Mouse (Mus musculus) adipocyte (in vitro differentiated cells): ENCODE measurements around the gene Tmem88b.
A peak's percentile ranks its signal among the peaks of the same experiment; 100 is the strongest.

Experiments used
- DNase-seq: peaks from one replicate; pipeline ENCODE4 v3.0.0-alpha.2; 2016; ENCODE audit warnings: low spot score

Gene Tmem88b

DNA sequence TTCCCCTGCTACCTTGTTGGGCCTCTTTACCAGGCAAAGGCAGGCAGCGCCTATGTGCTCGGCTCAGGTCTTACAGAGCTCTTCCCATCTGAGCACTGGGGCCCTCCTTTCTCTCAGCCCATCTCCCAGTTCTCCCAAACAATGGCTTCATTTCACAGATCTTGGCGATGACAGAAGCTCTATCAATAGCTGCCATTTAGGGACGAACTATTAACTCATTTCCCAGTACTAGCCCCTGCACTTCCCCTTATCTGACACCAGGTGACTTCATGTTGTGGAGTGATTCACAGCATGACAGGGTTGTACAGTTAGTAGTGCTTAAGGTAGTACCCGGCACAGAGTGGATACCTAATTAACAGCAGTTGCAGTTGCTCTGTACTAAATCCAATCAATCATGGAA lies at the start of gene Tmem88b:
Gene Tmem88b (minus strand): TSS at position 56 of the 400 bp plus-strand sequence.
- no peak for DNase-seq

- DNase-seq: peak; percentile 93
These were observed 48.2 kb upstream of the Tmem88b start for GRCm38 (mm10) chr4:155833836-155834235.

GRCm38 (mm10) chr4:155833234-155833633 lies 47.6 kb upstream of the Tmem88b start:
- DNase-seq: no peak

DNA sequence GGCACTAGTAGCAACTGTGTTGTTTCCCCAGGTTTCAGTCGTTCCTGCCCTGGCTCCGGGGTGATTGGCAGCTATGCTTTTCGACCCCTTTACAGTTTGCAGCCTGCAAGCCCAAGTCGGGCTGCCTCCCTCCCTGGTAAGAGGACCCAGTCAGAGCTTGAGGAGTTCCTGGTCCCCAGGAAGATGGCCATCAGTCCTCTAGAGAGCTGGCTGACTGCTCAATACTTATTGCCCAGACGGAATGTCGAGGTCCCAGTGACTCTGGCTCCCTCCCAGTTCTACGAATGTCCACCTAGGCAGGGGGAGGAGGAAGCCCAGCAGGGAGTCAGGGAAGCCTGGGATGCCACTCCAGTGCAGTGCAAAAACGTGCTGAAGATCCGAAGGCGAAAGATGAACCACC lies 46.6 kb upstream of the Tmem88b start:
- DNase-seq: no peak

DNA sequence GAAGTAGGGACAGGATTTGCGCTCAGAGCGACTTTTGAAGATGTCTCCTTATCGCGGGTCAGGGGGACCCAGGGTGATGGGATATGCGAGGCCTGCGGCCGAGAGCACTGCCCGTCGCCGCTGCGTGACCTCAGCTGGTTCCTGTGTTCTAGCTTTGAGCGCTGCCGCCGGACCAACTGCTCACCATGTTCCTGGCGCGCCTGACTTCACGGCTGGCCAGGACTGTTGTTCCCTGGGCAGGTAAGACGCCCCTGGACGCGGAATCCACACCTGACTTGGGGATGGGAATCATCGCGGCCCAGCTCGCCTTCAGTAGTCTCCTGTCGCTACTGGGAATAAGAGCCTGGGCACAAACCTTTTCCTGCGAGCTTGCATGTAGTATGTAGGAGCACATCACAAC lies 46.2 kb upstream of the Tmem88b start:
- DNase-seq: no peak

DNA sequence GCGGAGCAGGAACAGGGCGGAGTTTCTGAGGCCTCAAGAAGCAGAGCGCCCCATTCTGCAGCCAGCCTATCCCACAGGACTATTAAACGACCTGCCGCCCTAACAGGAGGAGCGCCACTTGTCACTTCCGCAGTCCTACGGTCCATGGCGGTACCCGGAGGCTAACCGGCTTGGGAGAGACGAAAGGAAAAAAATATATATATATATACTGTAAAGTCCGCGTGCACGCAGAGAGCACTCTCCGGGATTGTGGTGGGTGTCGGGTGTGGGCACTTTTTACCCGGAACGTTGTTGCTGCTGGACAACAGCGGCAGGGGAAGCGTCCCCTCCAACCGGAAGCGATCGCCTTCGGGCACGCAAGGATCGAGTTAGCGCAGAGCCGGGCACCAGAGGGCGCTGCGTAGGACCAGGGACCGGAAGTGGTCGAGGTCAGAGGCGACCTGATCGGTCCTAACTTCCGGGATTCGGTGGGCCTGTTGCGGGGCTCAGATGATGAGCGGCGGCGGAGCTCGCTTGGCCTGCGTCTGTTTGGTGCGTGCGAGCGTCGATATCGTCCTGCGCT lies 45.6 kb upstream of the Tmem88b start, which contains the start of gene Aurkaip1:
Gene Aurkaip1 (plus strand): TSS at position 68 of the 562 bp plus-strand sequence.
- peak; percentile 91 for DNase-seq

DNA sequence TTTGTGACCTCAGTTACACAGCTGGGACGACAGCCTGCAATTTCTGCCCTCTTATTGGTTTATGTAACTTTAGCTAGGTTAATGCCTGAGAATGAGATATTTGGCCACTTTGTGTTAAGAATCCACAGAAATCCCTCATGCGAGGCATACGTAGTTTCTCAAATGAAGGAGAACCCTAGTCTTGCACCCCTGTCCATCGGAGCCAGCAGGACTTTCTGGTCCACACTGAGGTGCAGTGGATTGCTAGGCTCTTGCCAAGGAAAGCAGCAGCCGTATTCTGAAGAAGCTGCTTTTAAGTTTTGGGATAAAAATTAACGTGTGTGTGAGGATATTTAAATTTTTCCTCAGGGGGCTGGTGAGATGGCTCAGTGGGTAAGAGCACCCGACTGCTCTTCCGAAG lies 44.9 kb upstream of the Tmem88b start:
- DNase-seq: no peak

- DNase-seq: no peak
These were observed 44.2 kb upstream of the Tmem88b start for GRCm38 (mm10) chr4:155829866-155830265.

DNA sequence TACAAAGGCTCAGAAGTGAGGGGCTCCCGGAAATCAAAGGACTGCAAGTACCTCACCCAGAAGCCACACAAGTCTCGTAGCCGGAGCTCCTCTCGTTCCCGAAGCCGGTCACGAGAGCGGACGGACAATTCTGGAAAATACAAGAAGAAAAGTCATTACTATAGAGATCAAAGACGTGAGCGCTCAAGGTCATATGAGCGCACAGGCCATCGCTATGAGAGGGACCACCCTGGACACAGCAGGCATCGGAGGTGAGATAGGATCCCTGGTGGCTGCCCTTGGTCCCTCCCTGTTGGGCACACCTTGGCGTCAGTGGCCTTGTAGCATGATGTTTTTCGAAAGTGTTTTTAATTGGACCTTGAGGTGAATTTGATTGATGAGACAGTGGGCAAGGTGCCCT lies 37.8 kb upstream of the Tmem88b start:
- DNase-seq: no peak

DNA sequence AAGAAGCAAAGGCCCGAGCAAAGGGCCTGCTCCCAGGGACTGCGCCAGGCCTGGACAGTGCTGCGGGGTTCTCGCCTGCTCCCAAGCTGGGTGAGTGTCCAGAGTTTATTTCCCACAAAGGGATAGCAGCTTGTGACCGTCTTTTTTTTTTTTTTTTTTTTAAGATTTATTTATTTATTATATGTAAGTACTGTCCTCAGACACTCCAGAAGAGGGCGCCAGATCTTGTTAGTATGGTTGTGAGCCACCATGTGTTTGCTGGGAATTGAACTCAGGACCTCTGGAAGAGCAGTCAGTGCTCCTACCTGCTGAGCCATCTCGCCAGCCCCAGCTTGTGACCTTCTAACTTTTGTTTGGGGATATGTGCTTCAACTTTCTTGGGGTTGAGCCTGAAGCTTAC lies 35.4 kb upstream of the Tmem88b start:
- DNase-seq: no peak

- DNase-seq: no peak
These were observed 31.9 kb upstream of the Tmem88b start for GRCm38 (mm10) chr4:155817533-155817932.

GRCm38 (mm10) chr4:155812665-155813181 lies 27.0 kb upstream of the Tmem88b start:
- DNase-seq: peak; percentile 72

GRCm38 (mm10) chr4:155811929-155812664 lies 26.4 kb upstream of the Tmem88b start, which contains the start of gene Ccnl2:
Ccnl2 (plus strand) TSS chr4:155812489.
- DNase-seq: peak; percentile 95

DNA sequence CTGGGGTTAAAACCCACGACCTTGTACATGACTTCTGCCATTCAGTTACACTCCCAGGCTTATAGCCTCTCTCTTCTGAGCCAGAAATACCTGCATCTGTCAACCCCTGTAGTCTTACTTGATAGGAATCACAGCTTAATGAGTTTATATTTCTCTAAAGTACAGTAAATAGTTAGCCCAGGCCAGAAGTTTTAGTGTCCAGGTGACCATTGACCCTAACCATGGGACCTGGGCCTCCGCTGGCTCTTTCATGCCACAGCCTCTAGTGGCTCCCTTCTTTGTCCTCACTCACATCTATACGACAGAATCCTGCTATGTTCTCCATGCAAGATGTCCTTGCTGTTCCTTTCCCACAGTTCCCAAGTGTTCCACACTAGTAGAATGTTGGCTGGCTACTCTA lies 22.2 kb upstream of the Tmem88b start:
- DNase-seq: no peak

GRCm38 (mm10) chr4:155803340-155804041 lies 17.8 kb upstream of the Tmem88b start:
- DNase-seq: peak; percentile 94

GRCm38 (mm10) chr4:155802741-155803339 lies 17.2 kb upstream of the Tmem88b start, which contains the start of gene Mrpl20:
Mrpl20 (plus strand) TSS chr4:155802878.
- DNase-seq: no peak

DNA sequence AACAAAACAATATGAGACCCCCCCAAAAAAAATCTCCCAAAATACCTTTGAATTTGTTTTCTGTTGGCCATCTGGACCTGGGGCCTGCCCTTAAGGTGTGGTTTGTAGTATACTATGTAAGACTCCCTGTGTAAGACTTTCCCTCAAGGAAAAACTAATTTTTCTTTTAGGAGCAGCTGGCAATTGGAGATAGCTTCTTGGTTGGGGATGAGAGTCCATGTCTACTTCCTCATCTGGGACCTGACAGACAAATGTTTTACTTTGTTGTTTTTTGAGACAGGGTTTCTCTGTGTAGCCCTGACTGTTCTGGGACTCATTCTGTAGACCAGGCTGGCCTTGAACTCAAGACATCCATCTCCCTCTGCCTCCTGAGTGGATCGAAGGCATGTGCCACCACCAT lies 16.4 kb upstream of the Tmem88b start:
- no peak for DNase-seq

DNA sequence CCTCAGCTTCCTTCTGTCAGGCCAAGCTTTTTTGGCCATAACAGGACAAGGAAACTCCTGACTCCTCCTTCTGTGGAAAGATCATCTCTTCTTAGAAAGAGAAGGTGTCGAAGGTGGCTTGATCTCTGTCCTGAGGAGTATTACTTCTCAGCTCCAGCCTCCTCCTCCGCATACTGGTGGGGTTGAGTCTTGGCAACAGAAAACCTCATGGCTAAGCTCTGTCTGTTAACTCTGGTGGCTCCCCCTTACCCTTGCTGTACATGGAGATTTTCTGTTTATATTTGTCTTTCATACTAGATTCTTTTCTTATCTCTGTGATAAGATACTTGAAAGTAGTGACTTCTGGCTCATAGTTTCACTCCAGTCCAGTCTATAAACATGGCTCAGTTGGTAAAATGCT lies 8.1 kb upstream of the Tmem88b start:
- DNase-seq: no peak

DNA sequence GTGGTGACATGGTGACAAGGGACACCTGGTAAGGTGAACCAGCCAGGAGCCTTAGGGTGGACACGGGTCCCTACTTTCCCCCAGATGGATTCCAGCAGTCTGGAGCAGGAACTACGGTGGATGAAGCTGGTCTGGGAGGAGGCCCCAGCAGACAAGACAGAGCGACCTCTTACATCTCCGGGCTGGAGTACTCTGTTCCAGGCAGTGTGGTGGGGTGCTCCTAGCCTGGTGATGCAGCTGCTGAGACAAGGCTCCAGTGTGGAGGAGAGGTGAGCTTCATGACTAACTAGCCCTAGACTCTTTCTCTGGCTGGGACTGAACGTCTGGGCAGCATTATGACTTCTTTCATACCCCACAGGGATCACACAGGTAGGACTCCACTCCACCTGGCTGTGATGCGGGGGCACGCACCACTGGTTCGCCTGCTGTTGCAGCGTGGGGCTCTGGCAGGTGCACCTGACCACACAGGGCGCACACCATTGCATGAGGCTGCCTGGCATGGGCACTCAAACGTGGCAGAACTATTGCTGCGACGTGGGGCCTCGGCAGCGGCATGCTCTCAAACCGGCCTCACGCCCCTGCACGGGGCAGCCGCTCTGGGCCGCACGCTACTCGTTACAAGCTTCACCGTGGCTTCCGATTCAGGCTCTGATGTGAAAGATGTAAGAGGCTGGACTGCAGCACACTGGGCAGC lies 5.7 kb upstream of the Tmem88b start:
- no peak for DNase-seq

- no peak for DNase-seq
These were observed 5.0 kb upstream of the Tmem88b start for GRCm38 (mm10) chr4:155790650-155791161.

DNA sequence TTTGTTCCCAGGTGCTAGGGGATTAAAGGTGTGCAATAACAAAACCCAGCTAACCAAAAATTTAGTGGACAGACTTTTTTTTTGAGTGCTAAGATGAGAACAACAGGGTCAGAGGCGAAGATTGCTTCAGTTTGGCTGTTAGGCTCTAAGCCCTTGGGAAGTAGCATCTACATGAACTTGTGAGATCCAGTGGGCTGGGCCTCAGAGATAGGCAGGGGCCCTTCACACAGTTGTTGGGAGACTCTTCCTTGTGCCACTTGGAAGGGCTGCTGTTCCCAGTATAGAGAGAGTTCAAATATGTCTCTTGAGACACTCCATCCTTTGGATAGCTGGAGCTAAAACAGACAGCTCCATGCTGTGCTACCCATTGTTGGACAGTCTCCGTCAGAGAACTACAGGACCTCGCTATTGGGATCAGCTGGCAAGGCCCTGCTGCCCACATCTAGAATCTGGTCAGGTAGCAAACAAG lies 4.4 kb upstream of the Tmem88b start, which contains the start of gene Ankrd65:
Gene Ankrd65 (plus strand): TSS at position 419 of the 469 bp plus-strand sequence.
- DNase-seq: peak; percentile 96
